Mouse (Mus musculus) lung, adult 2 months (tissue): ENCODE data around the gene Ftl1. TPM values are rescaled to one million over a fixed set of nuclear protein-coding genes. Genes with fewer than 3 reads are reported as not detected.

Experiments used
- DNase-seq: peaks from one replicate; pipeline ENCODE4 v3.0.0; 2022
- H3K4me1 ChIP-seq: fragments of 200-500 bp; 2 replicates; pipeline ENCODE4 v1.6.1; 2011; ENCODE audit warnings: low read length; ENCODE audit not compliant: control insufficient read depth, insufficient read depth
- H3K4me3 ChIP-seq: fragments of 200-500 bp; replicated peaks from 2 replicates; pipeline ENCODE3; 2011; ENCODE audit warnings: low read depth, mild to moderate bottlenecking, control low read depth, low read length; ENCODE audit errors: extremely low read depth
- CTCF ChIP-seq: fragments of 200-500 bp; IDR thresholded peaks from 2 replicates; pipeline ENCODE4 v1.5.1; 2011; ENCODE audit warnings: mild to moderate bottlenecking, low read length, control low read depth; ENCODE audit not compliant: insufficient read depth
- POLR2A ChIP-seq: fragments of 200-500 bp; IDR thresholded peaks from 2 replicates; pipeline ENCODE4 v1.6.1; 2011; ENCODE audit warnings: low read depth, mild to moderate bottlenecking, control low read depth, low read length, borderline replicate concordance; ENCODE audit errors: extremely low read depth
- WGBS: fragments of 180-500 bp; shearing (Covaris S2); methylation state at CpG from one replicate; pipeline ENCODE4 v1.1.7; 2018; 5-methylcytosine and 5-hydroxymethylcytosine counted together
- polyA plus RNA-seq: library from polyadenylated mRNA; depleted of rRNA; stranded (reverse); fragments of >200 nt; gene quantifications from 2 replicates; pipeline ENCODE4 v1.2.3, GENCODE M21; 2012

The Ftl1 gene
- polyA plus RNA-seq, 1 experiment, result 2,878 TPM

DNA sequence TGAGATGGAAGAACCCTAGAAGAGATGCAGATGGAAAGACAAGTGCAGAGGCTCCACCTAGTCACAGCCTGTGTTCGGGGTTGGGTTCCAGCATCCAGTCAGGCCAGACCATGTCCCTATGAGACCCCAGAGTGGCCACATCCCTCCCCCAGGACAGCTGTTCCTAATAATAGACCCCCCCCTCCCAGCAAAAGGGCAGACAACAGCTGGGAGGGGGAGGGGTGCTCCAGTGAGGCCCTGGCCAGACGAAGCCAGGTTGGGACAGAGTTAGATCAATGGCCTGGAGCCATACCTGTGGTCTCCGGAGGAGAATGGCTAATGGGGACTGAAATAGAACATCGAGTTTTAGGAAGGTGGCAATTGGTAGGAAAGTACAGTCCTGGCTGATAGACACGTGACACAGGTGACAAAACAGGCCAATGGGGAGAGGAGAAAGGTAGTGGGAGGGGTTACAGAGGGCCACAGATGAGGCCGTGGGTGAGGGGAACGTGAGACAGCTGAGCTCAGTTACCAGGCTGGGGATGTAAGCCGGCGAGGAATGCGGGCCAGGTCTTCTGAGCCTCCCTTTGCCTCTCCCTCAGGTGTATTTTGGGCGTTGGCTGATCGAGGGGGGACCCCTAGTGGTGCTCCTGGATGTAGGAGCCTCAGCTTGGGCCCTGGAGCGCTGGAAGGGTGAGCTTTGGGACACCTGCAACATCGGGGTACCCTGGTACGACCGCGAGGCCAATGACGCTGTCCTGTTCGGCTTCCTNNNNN, 22.0 kb downstream of the Ftl1 start, which contains the start of gene Ruvbl2:
TSS of gene Ruvbl2 (minus strand) at position 576 of the 756 bp plus-strand sequence.
- peak; percentile 50 for DNase-seq
- peaks cover 9% of the 10 kb centered on the region for H3K4me1 ChIP-seq
- TF ChIP-seq POLR2A (0 out of 2 replicates have a peak, but pooled peaks have one; percentile 26), CTCF (peak; percentile 7; the same call in 1 of the 2 replicates)
- H3K4me3 ChIP-seq, result no peak within 1 kb of the TSS
- WGBS, result 41% methylated on average over 19 of the region's 19 CpGs

DNA sequence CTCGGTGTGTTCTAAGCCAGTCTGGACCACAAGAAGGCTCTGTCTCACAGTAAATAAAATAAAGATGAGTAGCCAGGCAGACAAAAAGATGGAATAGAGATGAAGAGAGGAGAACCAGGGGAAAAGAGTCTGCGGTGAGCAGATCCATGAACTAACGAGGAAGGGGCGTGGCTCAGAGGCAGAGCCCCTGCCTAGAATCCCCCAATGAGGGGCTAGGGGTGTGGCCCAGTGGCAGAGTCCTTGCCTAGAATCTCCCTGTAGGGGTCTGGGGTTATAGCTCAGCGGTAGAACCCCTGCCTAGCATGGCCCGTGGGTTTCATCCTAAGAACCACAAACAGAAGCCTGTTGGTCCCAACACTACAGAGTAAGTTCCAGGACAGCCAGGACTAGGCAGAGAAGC, 22.6 kb downstream of the Ftl1 start:
- DNase-seq, result no peak
- no peak for TF ChIP-seq CTCF
- no peak for TF ChIP-seq POLR2A
- WGBS, result 65% methylated on average over 6 of the region's 6 CpGs
- H3K4me3 ChIP-seq, result no peak overlapping the region
- peaks cover 9% of the 10 kb centered on the region for H3K4me1 ChIP-seq

DNA sequence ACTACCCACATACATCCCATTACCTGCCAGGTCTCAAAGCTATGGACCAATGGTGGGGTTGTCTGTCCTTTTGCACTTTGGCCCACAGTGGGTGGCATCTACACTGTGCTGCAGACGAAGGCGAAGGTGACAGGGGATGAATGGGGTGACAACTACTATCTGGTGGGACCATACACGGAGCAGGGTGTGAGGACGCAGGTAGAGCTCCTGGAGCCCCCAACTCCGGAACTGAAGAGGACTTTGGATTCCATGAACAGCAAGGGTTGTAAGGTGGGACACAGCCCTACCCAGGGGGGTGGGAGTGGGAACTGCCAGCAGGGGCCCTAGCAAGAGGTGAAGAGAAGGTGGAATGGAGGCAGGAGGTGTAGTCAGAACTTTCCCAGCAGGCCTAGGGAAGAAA, 23.2 kb downstream of the Ftl1 start:
- DNase-seq, result no peak
- 87% methylated on average over 5 of the region's 5 CpGs for WGBS
- Histone ChIP-seq H3K4me1 (peaks cover 9% of the 10 kb centered on the region), H3K4me3 (no peak overlapping the region)
- TF ChIP-seq CTCF, result no peak
- no peak for TF ChIP-seq POLR2A

DNA sequence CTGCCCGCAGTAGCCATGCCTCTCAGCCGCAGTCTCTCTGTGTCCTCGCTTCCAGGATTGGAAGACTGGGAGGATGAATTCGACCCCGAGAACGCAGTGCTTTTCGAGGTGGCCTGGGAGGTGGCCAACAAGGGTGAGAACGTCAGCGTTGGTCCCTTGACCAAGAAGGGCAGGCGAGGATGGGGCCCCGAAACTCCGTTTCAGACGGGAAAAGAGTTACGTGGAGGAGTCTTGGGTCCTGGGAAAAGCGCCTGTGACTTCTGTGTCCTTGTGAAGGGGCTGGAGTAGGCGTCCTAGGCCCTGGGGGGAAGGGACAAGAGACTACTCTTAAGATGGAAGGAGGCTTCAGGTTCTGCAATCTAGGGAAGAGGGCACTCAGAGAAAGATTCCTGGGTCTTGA, 24.6 kb downstream of the Ftl1 start:
- TF ChIP-seq POLR2A (no peak), CTCF (no peak)
- DNase-seq, result no peak
- peak overlapping the region; percentile 67 for H3K4me3 ChIP-seq
- H3K4me1 ChIP-seq, result peaks cover 9% of the 10 kb centered on the region
- WGBS, result under 1% methylated on average over 16 of the region's 16 CpGs

DNA sequence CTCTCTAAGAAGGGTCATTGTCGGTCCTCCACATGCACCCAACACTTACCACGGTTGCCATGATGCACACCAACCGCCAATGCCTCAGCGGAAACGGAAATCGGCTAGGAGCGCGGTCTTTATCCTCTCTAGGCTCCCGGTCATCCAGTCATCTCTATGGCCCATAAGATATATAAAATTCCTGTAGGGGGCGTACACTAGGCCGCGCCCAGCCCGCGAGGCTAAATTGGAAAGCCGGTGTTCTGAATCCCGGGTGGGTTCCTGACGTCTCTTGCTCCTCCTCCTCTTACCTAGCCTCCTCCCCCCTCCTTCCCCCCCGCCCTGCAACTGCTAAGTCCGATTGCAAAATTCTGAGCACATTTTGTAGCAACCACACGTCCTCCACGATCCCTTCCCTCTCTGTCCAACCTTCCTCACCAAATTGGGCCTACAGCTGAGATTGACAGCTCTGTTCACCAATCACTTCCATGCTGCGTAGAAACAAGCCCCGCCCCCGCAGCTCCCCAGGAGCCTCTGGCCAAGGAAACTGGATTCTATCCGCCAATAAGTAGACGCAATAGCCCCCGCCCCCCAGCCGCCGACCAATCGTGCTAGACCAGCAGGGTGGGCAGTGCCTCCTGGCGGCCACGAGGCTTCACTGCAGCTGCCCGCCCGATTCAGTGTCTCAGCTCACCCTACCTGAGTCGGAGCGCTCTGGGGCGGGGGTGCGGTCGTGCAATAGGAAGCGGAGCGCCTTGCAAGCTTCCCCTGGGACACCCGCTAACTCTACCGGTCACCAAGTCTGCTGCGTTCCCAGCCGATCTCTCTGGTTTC, 25.3 kb downstream of the Ftl1 start, which contains the start of gene Gys1:
TSS of gene Gys1 (plus strand) at position 642 of the 813 bp plus-strand sequence.
- TF ChIP-seq CTCF (peak; percentile 72), POLR2A (peak; percentile 68)
- WGBS, result under 1% methylated on average over 45 of the region's 45 CpGs
- Histone ChIP-seq H3K4me3 (peak within 1 kb of the TSS; percentile 73), H3K4me1 (peaks cover 9% of the 10 kb centered on the region)
- peak; percentile 99 for DNase-seq

DNA sequence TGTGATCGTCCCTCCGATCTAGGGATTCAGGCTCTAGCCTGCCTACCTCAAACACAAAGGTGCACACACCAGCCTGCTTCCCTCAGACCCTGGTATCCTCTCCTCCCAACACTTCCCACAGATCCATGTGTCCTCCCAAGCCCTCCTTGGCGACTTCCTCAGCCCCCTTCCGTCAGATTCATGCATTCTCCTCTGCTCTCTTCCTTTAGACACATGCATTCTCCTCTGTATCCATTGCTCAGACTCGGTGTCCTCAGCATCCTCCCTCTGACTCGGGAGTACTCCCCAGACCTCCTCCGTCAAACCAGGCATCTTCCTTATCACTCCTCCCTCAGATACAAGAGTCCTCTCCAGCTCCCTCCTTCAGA, 25.9 kb downstream of the Ftl1 start:
- Histone ChIP-seq H3K4me3 (peak overlapping the region; percentile 73), H3K4me1 (peaks cover 9% of the 10 kb centered on the region)
- no peak for DNase-seq
- 1% methylated on average over 7 of the region's 7 CpGs for WGBS
- no peak for TF ChIP-seq CTCF
- no peak for TF ChIP-seq POLR2A

DNA sequence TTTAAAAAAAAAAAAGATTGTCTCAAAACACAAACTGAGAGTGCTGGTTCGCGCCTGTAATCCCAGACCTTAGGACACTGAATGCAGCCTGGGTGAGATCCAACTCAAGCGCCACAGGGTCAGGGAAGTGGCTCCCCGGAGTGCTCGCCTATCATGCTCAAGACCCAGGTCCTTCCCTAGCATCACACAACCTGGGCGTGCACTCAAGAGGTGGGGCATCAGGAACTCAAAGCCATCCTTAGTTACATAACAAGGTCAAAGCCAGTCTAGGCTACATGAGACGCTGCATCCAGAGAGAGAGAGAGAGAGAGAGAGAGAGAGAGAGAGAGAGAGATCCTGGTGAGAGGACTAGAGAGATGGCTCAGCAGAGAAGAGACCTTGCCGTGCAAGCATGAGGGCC, 33.1 kb downstream of the Ftl1 start:
- 75% methylated on average over 8 of the region's 8 CpGs for WGBS
- H3K4me3 ChIP-seq, result no peak overlapping the region
- TF ChIP-seq CTCF (no peak), POLR2A (no peak)
- no peaks in the 10 kb centered on the region for H3K4me1 ChIP-seq
- DNase-seq, result no peak

DNA sequence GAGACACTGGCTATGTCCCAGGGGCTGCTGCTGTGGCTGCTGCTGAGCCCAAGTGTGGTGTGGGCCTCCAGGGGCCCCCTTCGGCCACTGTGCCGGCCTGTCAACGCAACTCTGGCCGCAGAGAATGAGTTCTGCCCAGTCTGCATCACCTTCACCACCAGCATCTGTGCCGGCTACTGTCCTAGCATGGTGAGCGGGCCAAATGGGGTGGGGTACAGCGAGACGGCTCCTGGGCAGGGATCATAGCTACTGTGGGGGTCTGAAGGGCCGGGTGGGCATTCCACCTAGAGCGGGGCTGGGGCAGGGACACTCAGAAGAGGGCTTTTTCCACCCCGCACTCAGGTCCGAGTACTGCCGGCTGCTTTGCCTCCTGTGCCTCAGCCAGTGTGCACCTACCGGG, 38.5 kb downstream of the Ftl1 start:
- H3K4me1 ChIP-seq, result no peaks in the 10 kb centered on the region
- 88% methylated on average over 14 of the region's 14 CpGs for WGBS
- no peak for TF ChIP-seq POLR2A
- no peak for TF ChIP-seq CTCF
- H3K4me3 ChIP-seq, result no peak overlapping the region
- no peak for DNase-seq

DNA sequence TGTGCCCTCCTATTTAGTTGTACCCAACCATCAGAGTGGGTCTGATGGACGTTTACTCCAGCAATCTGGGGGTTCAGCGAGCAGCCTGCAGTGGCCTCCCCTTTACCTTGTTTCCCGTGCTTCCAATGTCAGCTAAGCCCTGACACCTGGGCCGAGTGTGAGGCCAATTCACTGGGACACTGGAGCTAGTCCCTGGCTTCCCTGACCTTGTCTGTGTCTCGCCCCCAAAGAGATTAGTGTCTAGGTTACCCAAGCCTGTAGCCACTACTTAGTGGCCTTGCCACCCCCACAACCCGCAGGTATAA, 39.1 kb downstream of the Ftl1 start, which contains the start of gene Lhb:
TSS of gene Lhb (plus strand) at position 206 of the 305 bp plus-strand sequence.
- no peaks in the 10 kb centered on the region for H3K4me1 ChIP-seq
- no peak for DNase-seq
- no peak within 1 kb of the TSS for H3K4me3 ChIP-seq
- TF ChIP-seq POLR2A, result no peak
- no peak for TF ChIP-seq CTCF
- 74% methylated on average over 6 of the region's 6 CpGs for WGBS
